Mouse (Mus musculus): ENCODE measurements around the gene Lrr1.

DNA sequence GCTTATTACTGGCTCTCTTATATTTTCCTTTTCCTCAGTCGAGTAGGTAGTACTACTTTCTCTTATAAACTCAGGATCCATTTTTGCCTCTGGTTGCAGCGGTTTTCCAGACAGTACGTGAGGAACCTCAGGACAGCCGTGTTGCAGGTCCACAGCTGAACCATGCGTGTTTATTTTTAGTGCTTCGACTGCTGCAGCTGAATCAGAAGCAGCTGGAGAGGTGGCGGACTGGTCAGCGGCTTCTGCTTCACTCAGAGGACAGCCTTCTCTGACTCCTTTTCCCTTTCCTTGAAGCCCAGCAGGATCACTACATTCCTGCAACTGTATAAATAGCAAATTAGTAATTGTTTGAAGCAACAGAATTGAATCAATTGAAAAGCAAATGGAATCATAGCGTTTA is 21.5 kb downstream of the Lrr1 start:
- TF ChIP-seq MAX (IDR thresholded peaks at IDR 0.05; ENCODE audit: low read depth) (no peak), POLR2A (IDR thresholded peaks at IDR 0.05; ENCODE audit: insufficient read length, low read depth) (no peak), USF1 (IDR thresholded peaks at IDR 0.05; ENCODE audit: low read depth) (no peak), TCF12 (IDR thresholded peaks at IDR 0.05; ENCODE audit: insufficient read depth, poor library complexity, severe bottlenecking) (no peak), E2F4 (IDR thresholded peaks at IDR 0.05; ENCODE audit: insufficient read depth) (no peak), MYOD1 (IDR thresholded peaks at IDR 0.05; ENCODE audit: control insufficient read depth in 1 of 3, insufficient read length in 2 of 3, low read depth in 2 of 3) (no peak), POLR2AphosphoS2 (IDR thresholded peaks at IDR 0.05; ENCODE audit: insufficient read length, low read depth) (no peak), MYOG (IDR thresholded peaks at IDR 0.05; ENCODE audit: control insufficient read depth in 1 of 3, insufficient read depth in 1 of 3, insufficient read length in 2 of 3, low read depth in 2 of 3) (no peak)

All from myocyte (in vitro differentiated cells).